ENCODE assay signal across 8 mouse cellular contexts in genomic region chr6:17281757-17282092, GRCm38 (mm10). TPM values are rescaled to one million over a fixed set of nuclear protein-coding genes. Genes with fewer than 3 reads are reported as not detected.
DNase-seq lines count a peak whose midpoint lies in the region; ATAC-seq and TF ChIP-seq lines count a peak whose summit lies in the region.

No protein-coding gene starts in this region.

- H3K9ac ChIP-seq in lung, postnatal 0 days (replicated peaks; ENCODE audit: low read depth) = peak overlapping the region; percentile 52; the same call in 1 of the 2 replicates
- 0 out of 2 replicates have a peak overlapping the region, but pooled peaks have one; percentile 62 for H3K9ac ChIP-seq in forebrain, embryonic 12.5 days
- no peak overlapping the region for H3K9ac ChIP-seq in midbrain, embryonic 12.5 days (replicated peaks)

- H3K27ac ChIP-seq in lung, postnatal 0 days (ENCODE audit: low read length) = peak overlapping the region; percentile 96
- H3K27ac ChIP-seq in forebrain, embryonic 12.5 days = no peak overlapping the region
- H3K27ac ChIP-seq in midbrain, embryonic 12.5 days (replicated peaks) = no peak overlapping the region

- TF ChIP-seq EP300 in lung, postnatal 0 days (IDR thresholded peaks at IDR 0.05) = no peak

- H3K9me3 ChIP-seq in lung, postnatal 0 days (ENCODE audit: low read length) = no peaks in the 10 kb centered on the region
- H3K9me3 ChIP-seq in forebrain, embryonic 12.5 days = no peaks in the 10 kb centered on the region
- no peaks in the 10 kb centered on the region for H3K9me3 ChIP-seq in midbrain, embryonic 12.5 days

- no peak for TF ChIP-seq CTCF in lung, postnatal 0 days (IDR thresholded peaks at IDR 0.05)

- no peaks in the 10 kb centered on the region for H3K36me3 ChIP-seq in lung, postnatal 0 days (ENCODE audit: insufficient read depth, low read length)
- no peaks in the 10 kb centered on the region for H3K36me3 ChIP-seq in forebrain, embryonic 12.5 days (replicated peaks)
- no peaks in the 10 kb centered on the region for H3K36me3 ChIP-seq in midbrain, embryonic 12.5 days

- no peaks in the 10 kb centered on the region for H3K27me3 ChIP-seq in lung, postnatal 0 days (replicated peaks; ENCODE audit: insufficient read depth, low read length)
- H3K27me3 ChIP-seq in forebrain, embryonic 12.5 days = peaks cover 20% of the 10 kb centered on the region
- H3K27me3 ChIP-seq in midbrain, embryonic 12.5 days = peaks cover 8% of the 10 kb centered on the region

- no peak for DNase-seq in lung, postnatal 0 days (ENCODE audit: low spot score)
- DNase-seq in lung, adult 18-20 months = no peak
- DNase-seq in induced T-regulatory cell, adult 2 months (ENCODE audit: low read depth) = peak; percentile 20
- DNase-seq in thymus, postnatal 4 days = no peak
- no peak for DNase-seq in c-Kit-positive CD71-positive TER-119-positive erythroid progenitor cells, embryonic 14.5 days (ENCODE audit: low spot score)
- no peak for DNase-seq in layer of hippocampus, adult 18-20 months (ENCODE audit: low spot score in 2 of 2)

- H3K4me1 ChIP-seq in lung, postnatal 0 days (ENCODE audit: insufficient read depth, low read depth, low read length) = peaks cover 3% of the 10 kb centered on the region; the same call in 1 of the 2 replicates
- H3K4me1 ChIP-seq in forebrain, embryonic 12.5 days = peaks cover 12% of the 10 kb centered on the region
- H3K4me1 ChIP-seq in midbrain, embryonic 12.5 days = peaks cover 8% of the 10 kb centered on the region

- WGBS in lung, postnatal 0 days = 7% methylated on average over 8 of the region's 8 CpGs
- WGBS in forebrain, embryonic 12.5 days = 30% methylated on average over 8 of the region's 8 CpGs
- 32% methylated on average over 8 of the region's 8 CpGs for WGBS in midbrain, embryonic 12.5 days

- peak overlapping the region; percentile 77 for H3K4me2 ChIP-seq in lung, postnatal 0 days (replicated peaks; ENCODE audit: low read depth, low read length)
- peak overlapping the region; percentile 86 for H3K4me2 ChIP-seq in forebrain, embryonic 12.5 days
- H3K4me2 ChIP-seq in midbrain, embryonic 12.5 days (replicated peaks) = peak overlapping the region; percentile 80

- ATAC-seq in lung, postnatal 0 days = no peak
- ATAC-seq in forebrain, embryonic 12.5 days (ENCODE audit: low FRiP score) = peak; percentile 14; the same call in 1 of the 2 replicates
- no peak for ATAC-seq in midbrain, embryonic 12.5 days (ENCODE audit: low FRiP score, low read depth)

- H3K4me3 ChIP-seq in lung, postnatal 0 days (ENCODE audit: low read depth, low read length) = peak overlapping the region; percentile 59
- H3K4me3 ChIP-seq in forebrain, embryonic 12.5 days (replicated peaks) = peak overlapping the region; percentile 46
- peak overlapping the region; percentile 49 for H3K4me3 ChIP-seq in midbrain, embryonic 12.5 days

RNA-seq across cellular contexts. Expression of gene Cav2, which starts 0.7 kb away (rescaled TPM):
- 318 and 355 TPM in 2 replicates for polyA plus RNA-seq in lung, postnatal 0 days (2015; fragmentation: Nextera tagmentation; extraction: Ambion mirVana)
- 5.9 and 6.2 TPM in 2 replicates for polyA plus RNA-seq in forebrain, embryonic 12.5 days (2016; fragmentation: Nextera tagmentation; extraction: Ambion mirVana)
- 5.8 and 6.0 TPM in 2 replicates for polyA plus RNA-seq in midbrain, embryonic 12.5 days (2016; fragmentation: Nextera tagmentation; extraction: Ambion mirVana)
- 10 to 100 TPM; 21.5 to 21.6 TPM for total RNA-seq in layer of hippocampus, adult 18-20 months (2021)

RNA-seq across cellular contexts. Expression of gene Cav1, which starts 24.4 kb away (rescaled TPM):
- polyA plus RNA-seq in lung, postnatal 0 days (2015; fragmentation: Nextera tagmentation; extraction: Ambion mirVana) = 1,087 and 1,202 TPM in 2 replicates
- 10.6 and 13.5 TPM in 2 replicates for polyA plus RNA-seq in forebrain, embryonic 12.5 days (2016; fragmentation: Nextera tagmentation; extraction: Ambion mirVana)
- 10.1 and 11.3 TPM in 2 replicates for polyA plus RNA-seq in midbrain, embryonic 12.5 days (2016; fragmentation: Nextera tagmentation; extraction: Ambion mirVana)
- 10 to 100 TPM; 13.5 TPM for total RNA-seq in layer of hippocampus, adult 18-20 months (2021)

Comparison
In these comparisons a context has a peak if more than half of its experiments do, and no peak if none do; other contexts are left out.
1. RNA of gene Cav2, which starts 0.7 kb away (polyA plus RNA-seq): 318 to 355 TPM in lung, postnatal 0 days; 5.9 to 6.2 TPM in forebrain, embryonic 12.5 days and 5.8 to 6.0 TPM in midbrain, embryonic 12.5 days; every median in the first group is over 10 times any median in the second.
2. RNA of gene Cav1, which starts 24.4 kb away (polyA plus RNA-seq): 1,087 to 1,202 TPM in lung, postnatal 0 days; 10.6 to 13.5 TPM in forebrain, embryonic 12.5 days and 10.1 to 11.3 TPM in midbrain, embryonic 12.5 days; every median in the first group is over 10 times any median in the second.
3. Peak in every context shown above with its lines, with median percentiles within 50 percentile points of each other: H3K4me2 ChIP-seq and H3K4me3 ChIP-seq.